Mouse (Mus musculus): Measurements from ENCODE around the gene Slc8b1. TPM values are rescaled to one million over a fixed set of nuclear protein-coding genes. Genes with fewer than 3 reads are reported as not detected.
A peak's percentile ranks its signal among the peaks of the same experiment; 100 is the strongest.

The Slc8b1 gene
- total RNA-seq, 2 experiments from 2014 or later = 4.2 to 8.2 TPM

DNA sequence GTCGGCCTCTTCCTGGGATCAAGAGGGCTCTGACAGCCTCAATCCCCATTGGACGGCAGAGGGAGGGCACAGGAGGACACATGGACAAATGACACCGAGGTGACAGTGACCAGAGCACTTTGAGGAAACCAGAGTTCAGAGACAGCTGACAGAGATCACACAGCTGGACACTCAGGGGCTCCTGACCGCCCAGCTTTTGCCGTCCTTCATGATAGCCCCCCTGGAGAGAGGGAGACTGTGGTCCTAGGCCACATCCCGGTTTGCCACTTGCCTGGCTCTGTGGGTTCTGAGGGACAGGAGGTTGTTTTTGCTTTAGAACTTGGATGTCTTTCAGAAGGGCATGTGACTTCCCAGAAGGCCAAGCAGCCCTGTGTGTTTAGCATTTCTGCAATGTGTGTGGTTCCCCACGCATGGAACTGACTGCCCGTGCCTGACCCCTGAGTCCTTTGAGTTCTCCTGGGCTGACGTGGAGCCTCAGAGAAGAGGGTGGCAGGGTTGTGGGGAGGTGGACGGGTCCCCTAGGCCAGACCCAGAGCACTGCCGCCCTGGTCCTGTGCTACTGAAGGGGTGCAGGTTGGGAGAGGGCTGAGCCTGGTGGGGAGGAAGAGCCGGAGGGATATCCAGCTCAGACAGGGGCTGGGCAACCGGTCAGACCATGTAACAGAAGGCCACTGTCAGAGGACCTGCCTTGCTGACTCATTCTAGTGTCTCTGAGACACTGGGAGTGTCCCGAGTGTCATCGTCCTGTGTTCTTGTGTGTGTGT lies 5.4 kb downstream of the Slc8b1 start:
- DNase-seq (ENCODE audit: low spot score in 2 of 2) = no peak
- intact Hi-C loops (cut with DNase I) = no loop called here

DNA sequence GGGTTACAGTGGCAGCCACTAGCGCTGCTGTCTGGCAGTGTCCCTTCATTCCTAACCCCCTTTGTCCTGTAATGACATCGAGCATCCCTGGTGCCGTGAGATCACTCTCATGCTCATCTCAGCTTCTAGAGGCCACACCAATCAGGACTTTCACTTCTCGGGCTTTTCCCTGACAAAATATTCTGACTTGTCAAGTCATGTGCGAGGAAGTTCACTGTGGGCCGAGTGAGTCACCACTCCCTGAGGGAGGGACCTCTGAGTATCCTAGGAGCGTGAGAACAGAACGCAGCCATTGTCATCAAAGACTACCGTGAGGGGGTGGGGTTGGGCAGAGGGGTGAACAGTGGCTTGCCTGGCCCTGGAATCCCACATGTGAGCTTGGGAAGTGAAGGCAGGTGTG lies 6.6 kb downstream of the Slc8b1 start:
- DNase-seq (ENCODE audit: low spot score in 2 of 2) = no peak
- intact Hi-C loops (cut with DNase I) = no loop called here

DNA sequence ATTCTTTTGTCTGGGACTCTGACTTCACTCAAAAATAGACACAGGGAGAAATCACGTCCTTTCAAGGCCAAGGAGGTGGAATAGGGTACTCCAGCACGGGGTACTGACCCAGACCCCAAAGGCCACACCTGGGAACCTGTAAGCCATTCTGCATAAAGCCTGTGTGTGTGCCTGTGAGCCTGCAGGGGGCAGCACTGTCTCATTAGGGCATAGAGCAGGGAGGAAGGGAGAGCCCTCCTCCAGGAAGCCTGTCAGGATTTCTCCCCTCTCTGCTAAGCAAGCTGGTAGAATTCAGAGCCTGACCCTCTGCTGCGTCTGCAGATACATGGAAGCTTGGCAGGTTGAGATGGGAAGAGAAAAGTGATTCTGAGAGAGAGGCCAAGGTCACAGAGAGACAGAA lies 11.7 kb downstream of the Slc8b1 start:
- intact Hi-C loops (cut with DNase I) = no loop called here
- DNase-seq (ENCODE audit: low spot score in 2 of 2) = no peak

DNA sequence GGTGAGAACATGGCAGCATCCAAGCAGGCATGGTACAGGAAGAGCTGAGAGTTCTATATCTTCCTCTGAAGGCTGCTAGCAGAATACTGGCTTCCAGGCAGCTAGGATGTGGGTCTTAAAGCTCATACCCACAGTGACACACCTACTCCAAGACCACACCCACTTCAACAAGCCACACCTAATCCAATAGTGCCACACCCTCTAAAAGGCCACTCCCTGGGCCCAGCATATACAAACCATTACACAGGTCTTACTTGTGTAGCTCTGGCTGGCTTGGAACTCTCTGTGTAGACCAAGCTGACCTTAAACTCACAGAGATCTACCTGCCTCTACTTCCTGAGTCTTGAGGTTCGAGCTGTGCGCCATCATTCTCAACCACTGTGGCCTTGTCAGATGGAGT lies 13.8 kb downstream of the Slc8b1 start:
- intact Hi-C loops (cut with DNase I) = no loop called here
- DNase-seq (ENCODE audit: low spot score in 2 of 2) = no peak

DNA sequence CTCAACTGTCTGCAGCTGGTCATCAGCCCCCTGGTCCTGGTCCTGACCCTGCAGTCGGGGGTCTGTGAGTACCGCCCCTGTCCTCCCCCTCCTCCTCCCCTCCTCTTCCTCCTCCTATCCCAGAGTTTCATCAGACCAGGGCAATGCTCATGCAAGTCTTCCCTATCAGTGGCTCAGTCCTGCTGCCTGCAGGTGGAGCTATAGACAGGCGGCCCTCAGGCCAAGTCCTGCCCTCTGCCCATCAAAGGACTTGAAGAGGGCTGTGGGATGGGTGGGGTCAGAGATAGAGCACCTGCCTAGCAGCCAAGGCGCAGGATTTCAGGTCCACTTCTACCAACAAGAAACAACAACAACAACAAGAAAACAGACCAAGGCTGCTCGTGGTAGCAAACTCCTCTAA lies 14.8 kb downstream of the Slc8b1 start:
- no peak for DNase-seq (ENCODE audit: low spot score in 2 of 2)
- intact Hi-C loops (cut with DNase I) = no loop called here

DNA sequence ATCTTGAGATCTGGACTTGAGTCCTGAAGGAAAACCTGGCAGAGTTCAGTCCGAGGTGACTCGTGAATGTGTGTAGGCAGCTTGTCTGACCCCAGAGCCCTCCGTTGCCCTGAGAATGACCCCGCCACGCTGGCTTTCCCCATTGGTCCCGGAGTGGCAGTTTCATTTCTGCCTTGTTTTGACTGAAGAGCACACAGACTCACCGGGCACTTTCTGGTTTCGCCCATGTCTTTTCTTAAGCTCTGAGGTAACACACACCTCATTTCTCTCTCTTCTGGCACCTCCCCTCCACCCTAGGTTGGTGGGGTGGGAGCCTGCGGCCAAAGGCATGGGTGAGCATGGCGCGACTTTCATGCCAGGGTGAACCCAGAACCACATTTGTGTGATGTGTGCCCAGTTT lies 15.3 kb downstream of the Slc8b1 start:
- DNase-seq (ENCODE audit: low spot score in 2 of 2) = no peak
- intact Hi-C loops (cut with DNase I) = no loop called here

DNA sequence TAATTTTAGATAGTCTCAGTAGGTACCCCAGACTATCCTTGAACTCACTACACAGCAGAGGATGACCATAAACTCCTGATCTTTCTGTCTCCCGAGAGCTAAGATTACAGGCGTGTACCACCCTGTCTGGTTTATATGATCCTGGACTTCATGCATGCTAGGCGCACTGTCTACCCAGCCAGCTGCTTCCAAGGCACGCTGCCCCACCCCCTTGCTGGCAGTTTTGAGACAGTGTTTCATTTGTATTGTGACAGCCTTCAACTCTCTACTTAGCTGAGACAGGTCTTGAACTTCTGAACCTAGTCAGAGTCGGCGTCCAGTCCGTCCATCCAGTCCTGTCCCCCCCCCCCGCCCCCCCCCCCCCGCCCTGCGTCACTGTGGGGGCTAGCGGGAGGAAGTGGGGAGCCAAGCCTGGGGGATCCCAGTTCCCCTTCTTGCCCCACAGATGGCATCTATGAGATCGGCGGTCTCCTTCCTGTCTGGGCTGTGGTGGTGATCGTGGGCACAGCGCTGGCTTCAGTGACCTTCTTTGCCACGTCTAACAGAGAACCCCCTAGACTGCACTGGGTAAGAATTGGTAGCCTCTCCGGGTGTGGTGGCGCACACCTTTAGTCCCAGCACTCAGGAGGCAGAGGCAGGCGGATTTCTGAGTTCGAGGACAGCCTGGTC lies 16.5 kb downstream of the Slc8b1 start:
- DNase-seq (ENCODE audit: low spot score in 2 of 2) = no peak
- intact Hi-C loops (cut with DNase I) = no loop called here

DNA sequence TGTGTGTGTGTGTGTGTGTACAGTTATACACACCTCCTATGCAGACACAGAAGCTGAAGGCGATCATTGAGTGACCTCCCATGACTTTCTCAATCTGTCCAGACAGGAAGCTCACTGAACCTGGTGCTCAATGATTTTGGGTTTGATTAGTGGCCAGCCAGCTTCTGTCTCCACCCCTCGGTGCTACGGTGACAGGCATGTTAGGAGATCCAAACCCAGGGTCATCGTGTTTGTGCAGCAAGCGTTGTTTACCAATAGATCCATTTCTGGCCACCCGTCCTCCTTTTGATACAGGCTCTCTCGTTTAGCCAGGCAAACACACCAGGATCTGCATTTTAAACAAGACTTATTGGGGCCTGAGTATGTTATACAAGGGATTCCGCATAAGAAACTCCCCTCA lies 20.7 kb downstream of the Slc8b1 start:
- DNase-seq (ENCODE audit: low spot score in 2 of 2) = no peak
- intact Hi-C loops (cut with DNase I) = no loop called here

DNA sequence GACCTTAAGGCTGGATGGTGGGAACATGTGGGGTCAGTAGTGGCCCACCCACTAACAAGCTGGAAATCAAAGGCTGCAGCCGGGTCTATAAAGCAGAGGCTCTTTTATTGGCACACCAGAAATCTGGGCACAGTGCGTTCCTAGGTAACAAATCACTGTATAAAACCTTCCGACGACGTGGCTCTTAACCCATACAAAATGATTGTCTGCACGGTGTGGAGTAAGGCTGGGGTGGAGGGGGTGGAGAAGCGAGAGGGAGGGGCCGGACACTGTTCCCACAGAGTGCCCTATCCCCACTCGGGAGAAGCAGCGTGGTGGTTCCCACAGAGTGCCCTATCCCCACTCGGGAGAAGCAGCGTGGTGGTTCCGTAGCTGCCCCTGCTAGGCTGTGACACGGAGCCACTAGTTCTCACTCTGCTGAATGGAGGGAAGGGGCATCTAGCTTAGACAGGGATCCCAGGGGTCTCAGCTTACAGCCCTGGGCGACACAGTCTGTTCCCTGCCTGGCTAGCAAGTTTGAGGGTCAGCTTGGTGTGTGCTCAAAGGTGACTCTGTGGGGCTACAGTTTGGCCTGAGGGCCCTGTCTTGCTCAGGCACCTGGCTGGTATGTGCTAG lies 23.2 kb downstream of the Slc8b1 start:
- intact Hi-C loops (cut with DNase I) = no loop called here
- DNase-seq (ENCODE audit: low spot score in 2 of 2) = no peak

DNA sequence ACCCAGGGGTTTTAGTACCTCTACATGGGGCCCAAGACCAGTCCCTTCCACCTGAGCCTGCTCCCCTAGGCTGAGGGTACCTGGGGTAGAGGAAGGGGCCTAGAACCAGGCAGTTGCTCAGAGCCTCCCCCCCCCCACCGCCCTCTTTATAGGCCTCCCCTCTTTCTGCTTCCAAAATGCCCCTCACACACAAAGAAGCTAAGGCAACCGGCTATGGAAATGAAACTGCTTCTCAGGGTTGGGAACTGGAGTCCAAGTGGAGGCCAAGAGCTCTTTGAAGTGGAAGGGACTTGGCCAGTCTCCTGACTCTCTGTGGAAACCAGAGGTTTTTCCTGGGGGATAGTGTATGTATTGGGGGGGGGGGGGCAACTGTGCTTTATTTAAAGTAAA lies 23.7 kb downstream of the Slc8b1 start:
- DNase-seq (ENCODE audit: low spot score in 2 of 2) = no peak
- intact Hi-C loops (cut with DNase I) = no loop called here

DNA sequence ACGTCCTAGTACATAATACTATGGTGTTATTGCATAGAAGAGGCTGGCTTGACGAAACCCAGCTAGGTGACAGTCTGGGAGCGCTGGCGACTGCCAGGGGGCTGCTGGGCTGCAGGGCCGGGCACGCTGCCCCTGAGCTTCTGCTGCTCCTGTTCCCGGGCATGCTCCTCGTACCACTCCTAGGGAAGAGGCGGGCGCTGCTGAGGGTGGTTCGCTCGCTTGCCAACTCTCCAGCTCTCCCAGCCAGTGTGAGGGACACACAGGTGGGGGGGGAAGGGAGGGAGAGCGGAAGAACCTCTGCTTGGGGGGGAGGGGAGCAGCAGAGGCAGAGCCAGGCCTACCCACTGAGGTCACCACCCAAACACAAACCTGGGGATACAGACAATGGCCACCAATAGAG lies 25.1 kb downstream of the Slc8b1 start:
- intact Hi-C loops (cut with DNase I) = no loop called here
- peak; percentile 53 to 77 for DNase-seq (ENCODE audit: low spot score in 2 of 2)

DNA sequence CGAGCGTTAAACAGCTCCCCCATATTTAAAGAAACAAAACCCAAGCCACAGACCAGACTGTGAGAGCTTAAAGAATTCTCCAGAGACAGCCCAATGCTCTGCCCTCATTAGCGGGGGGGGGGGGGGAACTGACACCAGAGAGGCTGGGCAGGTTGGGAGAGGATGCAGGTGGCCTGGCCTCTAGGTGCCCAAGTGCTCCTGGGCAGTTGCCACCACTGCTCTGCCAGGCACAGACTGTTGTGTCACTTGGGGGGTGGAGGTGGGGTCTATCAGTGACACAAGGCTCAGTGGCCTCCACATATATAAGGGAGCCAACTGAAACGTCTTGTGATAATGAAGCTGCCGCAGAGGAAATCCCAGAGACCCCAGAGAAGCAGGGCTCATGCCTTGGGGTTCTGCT lies 25.7 kb downstream of the Slc8b1 start:
- intact Hi-C loops (cut with DNase I) = no loop called here
- no peak for DNase-seq (ENCODE audit: low spot score in 2 of 2)

DNA sequence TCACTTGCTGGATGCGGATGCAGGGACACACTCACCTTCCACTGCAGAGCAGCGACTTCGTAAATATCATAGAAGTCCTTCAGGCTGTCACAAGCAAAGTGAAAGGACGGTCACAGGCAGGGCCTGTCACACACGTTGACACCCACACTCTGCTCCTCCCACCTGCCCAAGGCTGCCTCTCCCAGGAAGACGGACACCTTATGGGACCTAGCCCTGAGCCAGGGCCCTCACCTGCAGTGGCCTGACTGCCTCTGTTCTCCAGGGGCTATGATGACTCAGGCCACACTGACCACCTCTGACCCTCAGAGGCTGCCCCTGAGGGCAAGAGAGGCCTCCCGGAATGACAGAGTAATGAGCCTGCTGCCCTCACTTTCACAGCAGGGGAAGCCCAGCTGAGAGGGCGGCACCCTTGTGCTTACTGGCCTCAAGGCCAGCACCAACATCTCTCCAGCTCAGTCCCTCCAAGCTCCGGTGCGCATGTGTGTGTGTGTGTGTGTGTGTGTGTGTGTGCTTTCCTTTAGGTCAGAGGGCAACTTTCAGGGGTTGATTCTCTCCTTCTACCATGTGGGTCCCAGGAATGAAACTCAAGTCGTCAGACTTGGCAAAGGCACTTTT lies 37.4 kb downstream of the Slc8b1 start:
- intact Hi-C loops (cut with DNase I) = no loop called here
- no peak for DNase-seq (ENCODE audit: low spot score in 2 of 2)

DNA sequence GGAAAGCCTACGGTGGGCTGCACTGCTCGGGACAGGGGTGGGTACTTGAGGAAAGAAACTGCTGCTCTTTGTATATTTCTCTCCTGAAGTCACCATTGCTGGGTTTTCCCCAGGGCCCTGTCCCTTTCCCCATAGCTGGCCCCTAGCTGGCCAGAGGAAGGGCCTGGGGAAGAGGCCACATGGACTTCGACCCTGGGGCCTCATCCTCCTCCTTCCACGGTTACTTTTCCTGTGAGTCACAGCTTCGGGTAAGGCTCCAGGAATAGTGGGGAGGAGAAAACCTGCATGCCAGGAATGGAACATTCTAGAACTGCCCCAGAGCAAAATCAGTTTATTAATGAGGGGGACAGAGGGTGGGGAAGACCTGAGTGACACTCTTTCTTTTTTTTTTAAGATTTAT lies 39.2 kb downstream of the Slc8b1 start:
- intact Hi-C loops (cut with DNase I) = no loop called here
- DNase-seq (ENCODE audit: low spot score in 2 of 2) = no peak

DNA sequence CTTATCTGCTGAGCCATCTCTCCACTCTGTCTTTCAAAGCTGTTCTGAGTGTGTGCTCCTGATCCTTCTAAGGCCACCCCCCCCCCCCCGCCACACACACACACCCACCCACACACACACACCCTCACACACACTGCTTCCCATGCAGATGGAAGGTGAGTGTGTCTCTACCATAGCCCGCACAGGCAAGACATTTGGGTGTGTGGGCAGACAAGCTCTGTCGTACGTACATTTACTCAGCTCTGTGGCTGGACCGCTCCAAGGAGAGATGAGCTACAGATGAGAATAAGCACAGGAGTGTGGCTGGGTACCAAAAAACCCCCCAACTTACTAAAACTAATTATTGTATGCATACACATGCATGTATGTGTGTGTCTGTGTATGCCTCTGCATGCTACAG lies 39.7 kb downstream of the Slc8b1 start:
- intact Hi-C loops (cut with DNase I) = no loop called here
- no peak for DNase-seq (ENCODE audit: low spot score in 2 of 2)

DNA sequence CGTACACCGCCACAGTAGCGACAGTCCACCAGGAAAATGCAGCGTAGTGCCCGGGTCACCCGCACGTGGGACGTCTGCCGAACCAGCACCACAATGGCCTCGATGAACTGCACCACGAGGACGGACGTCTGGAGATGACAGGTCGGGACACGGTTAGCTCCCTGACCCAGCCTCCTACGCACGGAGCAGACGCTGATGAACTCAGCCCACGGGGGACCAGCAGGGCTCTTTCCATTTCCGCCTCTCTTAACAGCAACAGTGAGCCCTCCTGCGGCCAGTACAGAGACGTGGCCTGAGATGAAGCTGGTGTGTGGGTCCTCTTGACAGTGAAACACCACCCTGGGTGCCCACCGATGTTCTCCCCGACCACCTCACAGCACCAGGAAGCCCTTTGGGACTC lies 44.9 kb downstream of the Slc8b1 start:
- intact Hi-C loops (cut with DNase I) = no loop called here

DNA sequence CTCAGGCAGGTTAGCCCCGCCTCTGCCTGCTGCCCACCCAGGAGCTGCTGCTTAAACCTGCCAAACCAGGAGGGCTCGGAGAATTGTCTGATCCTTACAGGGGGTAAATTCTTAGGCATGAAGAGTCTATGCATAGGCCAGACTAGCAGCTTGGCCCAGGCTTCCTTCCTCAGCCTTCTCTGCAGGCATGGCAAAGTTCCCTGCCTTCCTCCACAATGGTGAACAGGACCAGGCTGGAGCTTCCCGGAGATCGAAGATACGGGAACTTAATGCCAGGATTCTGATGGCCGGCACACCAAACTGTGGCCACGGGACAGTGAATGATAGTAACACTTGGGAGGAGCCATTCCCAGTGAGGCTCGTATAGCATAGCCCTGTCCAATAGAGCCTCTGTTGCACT lies 47.1 kb downstream of the Slc8b1 start:
- DNase-seq (ENCODE audit: low spot score in 2 of 2) = no peak
- intact Hi-C loops (cut with DNase I) = no loop called here

More for the DNA sequence above, 44.9 kb downstream of the Slc8b1 start:
- no peak for DNase-seq (ENCODE audit: low spot score in 2 of 2)

DNA sequence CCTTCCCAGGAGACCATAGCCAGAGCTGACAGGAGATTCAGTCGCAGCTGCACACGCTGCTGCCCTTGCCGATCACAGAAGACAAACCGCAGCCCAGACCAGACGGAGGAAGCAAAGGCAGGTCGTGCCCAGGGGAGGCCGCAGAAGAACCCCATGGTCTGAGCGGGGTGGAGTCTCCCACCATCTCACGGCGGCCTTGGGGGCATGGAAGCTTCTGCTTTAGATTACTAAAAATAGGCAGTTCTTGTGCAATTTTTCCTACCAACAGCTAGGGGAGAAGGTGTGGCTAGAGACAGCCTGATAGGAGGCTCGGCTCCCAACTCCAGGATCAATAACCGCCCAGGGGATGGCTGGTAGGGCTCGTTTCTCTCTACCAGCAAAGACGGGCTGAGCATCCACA lies 47.8 kb downstream of the Slc8b1 start:
- no peak for DNase-seq (ENCODE audit: low spot score in 2 of 2)
- intact Hi-C loops (cut with DNase I) = no loop called here

DNA sequence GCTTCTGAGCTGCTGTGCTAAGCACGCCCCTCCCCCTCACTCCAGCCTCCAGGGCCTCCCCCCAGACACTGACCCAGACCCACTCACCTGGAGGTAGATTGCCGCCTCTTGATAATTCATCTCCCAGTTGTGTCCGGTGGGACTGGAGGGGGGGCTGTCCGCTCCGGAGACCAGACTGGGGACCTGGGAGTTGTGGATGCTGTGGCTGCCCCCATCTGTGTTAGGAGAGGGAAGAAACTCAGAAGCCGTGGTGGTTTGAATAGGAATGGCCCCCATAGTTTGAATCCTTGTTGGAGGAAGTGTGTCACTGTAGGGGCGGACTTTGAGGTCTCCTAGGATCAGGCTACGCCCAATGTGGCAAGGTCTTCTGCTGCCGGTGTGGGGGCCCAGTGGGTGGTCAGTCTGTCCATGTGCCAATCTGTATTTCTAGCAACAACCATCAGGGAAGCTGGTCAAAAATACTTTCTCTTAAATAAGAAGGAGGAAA lies 49.2 kb downstream of the Slc8b1 start:
- intact Hi-C loops (cut with DNase I) = no loop called here
- DNase-seq (ENCODE audit: low spot score in 2 of 2) = no peak

DNA sequence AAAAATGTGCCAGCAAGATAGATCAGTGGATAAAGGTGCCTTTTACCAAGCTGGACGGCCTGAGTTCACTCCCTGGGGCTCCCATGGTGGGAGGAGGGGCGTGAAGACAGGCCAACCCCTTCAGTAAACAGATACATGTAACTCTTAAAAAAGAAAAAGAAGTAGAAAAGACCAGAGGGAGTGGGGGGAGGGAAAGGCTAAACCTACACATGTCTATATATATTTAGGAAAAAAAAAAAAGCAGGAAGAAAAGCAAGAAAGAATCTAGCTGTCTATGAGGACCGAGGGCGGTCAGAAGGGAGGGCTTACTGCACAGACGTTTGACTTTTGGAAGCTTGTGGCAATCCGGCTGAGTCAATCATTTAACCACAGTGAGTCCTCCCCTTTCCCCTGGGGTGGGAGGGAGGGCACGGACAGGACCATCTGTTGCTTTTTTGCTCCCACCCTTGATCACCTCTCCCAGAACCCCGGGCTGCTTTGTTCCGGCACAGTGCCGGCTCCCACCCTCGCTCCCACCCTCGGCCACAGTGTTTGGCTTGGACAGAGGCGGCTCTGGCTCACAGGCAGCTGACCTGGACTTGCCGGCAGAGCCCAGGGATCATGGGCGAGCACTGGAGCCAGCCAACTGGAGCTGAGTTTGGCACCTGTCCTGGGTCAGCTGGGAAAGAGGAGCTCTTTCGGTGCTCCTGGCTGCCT lies 49.8 kb downstream of the Slc8b1 start:
- DNase-seq (ENCODE audit: low spot score in 2 of 2) = peak in 1 of 2 experiments; percentile 45
- intact Hi-C loops (cut with DNase I) = no loop called here

All from left cerebral cortex, postnatal 36 days (tissue).